Mouse (Mus musculus): Measurements from ENCODE around the gene Olfr1375. TPM values are rescaled to one million over a fixed set of nuclear protein-coding genes. Genes with fewer than 3 reads are reported as not detected.

The Olfr1375 gene
- total RNA-seq, 2 experiments from 2014 or later, result not detected

Other genes with a start within 250 kb of the Olfr1375 start
- gene Zfp354c, start 220.4 kb upstream of the Olfr1375 start, total RNA-seq (2015), result 0.02 and 0.18 TPM in 2 replicates
- gene Zfp354c, start 220.4 kb upstream of the Olfr1375 start, total RNA-seq (2017), result 0.04 and 0.33 TPM in 2 replicates
- gene Zfp879, start 206.6 kb upstream of the Olfr1375 start, total RNA-seq (2015), result not detected in 2 replicates
- not detected in 2 replicates for gene Zfp879, start 206.6 kb upstream of the Olfr1375 start, total RNA-seq (2017)
- gene Grm6, start 197.4 kb upstream of the Olfr1375 start, total RNA-seq (2015), result 0.73 and 1.9 TPM in 2 replicates
- 0.11 and 0.89 TPM in 2 replicates for gene Grm6, start 197.4 kb upstream of the Olfr1375 start, total RNA-seq (2017)
- not detected in 2 replicates for gene Zfp454, start 160.5 kb upstream of the Olfr1375 start, total RNA-seq (2015)
- gene Zfp454, start 160.5 kb upstream of the Olfr1375 start, total RNA-seq (2017), result not detected in 2 replicates
- 0.11 and 0.80 TPM in 2 replicates for gene Zfp2, start 131.9 kb upstream of the Olfr1375 start, total RNA-seq (2015)
- gene Zfp2, start 131.9 kb upstream of the Olfr1375 start, total RNA-seq (2017), result not detected in 2 replicates
- gene Zfp354b, start 116.5 kb upstream of the Olfr1375 start, total RNA-seq (2015), result not detected in 2 replicates
- gene Zfp354b, start 116.5 kb upstream of the Olfr1375 start, total RNA-seq (2017), result 0.16 TPM in 1 of 2 replicates, not detected in the other
- not detected in 2 replicates for gene 4933414I15Rik, start 104.3 kb upstream of the Olfr1375 start, total RNA-seq (2015)
- gene 4933414I15Rik, start 104.3 kb upstream of the Olfr1375 start, total RNA-seq (2017), result not detected in 2 replicates
- gene Prop1, start 94.3 kb upstream of the Olfr1375 start, total RNA-seq (2015), result not detected in 2 replicates
- gene Prop1, start 94.3 kb upstream of the Olfr1375 start, total RNA-seq (2017), result not detected in 2 replicates
- gene Olfr1378, start 81.6 kb upstream of the Olfr1375 start, total RNA-seq (2015), result not detected in 2 replicates
- not detected in 2 replicates for gene Olfr1378, start 81.6 kb upstream of the Olfr1375 start, total RNA-seq (2017)
- gene Olfr1377, start 66.1 kb upstream of the Olfr1375 start, total RNA-seq (2015), result not detected in 2 replicates
- gene Olfr1377, start 66.1 kb upstream of the Olfr1375 start, total RNA-seq (2017), result not detected in 2 replicates
- gene Olfr51, start 44.5 kb upstream of the Olfr1375 start, total RNA-seq (2015), result not detected in 2 replicates
- not detected in 2 replicates for gene Olfr51, start 44.5 kb upstream of the Olfr1375 start, total RNA-seq (2017)
- not detected in 2 replicates for gene Olfr54, start 33.9 kb upstream of the Olfr1375 start, total RNA-seq (2015)
- 0.18 TPM in 1 of 2 replicates, not detected in the other for gene Olfr54, start 33.9 kb upstream of the Olfr1375 start, total RNA-seq (2017)
- not detected in 2 replicates for gene Zfp354a, start 11.1 kb downstream of the Olfr1375 start, total RNA-seq (2015)
- 0.22 TPM in 1 of 2 replicates, not detected in the other for gene Zfp354a, start 11.1 kb downstream of the Olfr1375 start, total RNA-seq (2017)
- gene Gm12569, start 172.4 kb downstream of the Olfr1375 start, total RNA-seq (2015), result not detected in 2 replicates
- not detected in 2 replicates for gene Gm12569, start 172.4 kb downstream of the Olfr1375 start, total RNA-seq (2017)
- 152 and 158 TPM in 2 replicates for gene Clk4, start 213.6 kb downstream of the Olfr1375 start, total RNA-seq (2015)
- 162 and 164 TPM in 2 replicates for gene Clk4, start 213.6 kb downstream of the Olfr1375 start, total RNA-seq (2017)
- not detected in 2 replicates for gene BC049762, start 214.9 kb downstream of the Olfr1375 start, total RNA-seq (2015)
- not detected in 2 replicates for gene BC049762, start 214.9 kb downstream of the Olfr1375 start, total RNA-seq (2017)
- 0.60 and 3.1 TPM in 2 replicates for gene Col23a1, start 241.8 kb downstream of the Olfr1375 start, total RNA-seq (2015)
- 0.04 and 1.2 TPM in 2 replicates for gene Col23a1, start 241.8 kb downstream of the Olfr1375 start, total RNA-seq (2017)